Comparison of ENCODE assay signal across 29 mouse cellular contexts in the genomic region with DNA sequence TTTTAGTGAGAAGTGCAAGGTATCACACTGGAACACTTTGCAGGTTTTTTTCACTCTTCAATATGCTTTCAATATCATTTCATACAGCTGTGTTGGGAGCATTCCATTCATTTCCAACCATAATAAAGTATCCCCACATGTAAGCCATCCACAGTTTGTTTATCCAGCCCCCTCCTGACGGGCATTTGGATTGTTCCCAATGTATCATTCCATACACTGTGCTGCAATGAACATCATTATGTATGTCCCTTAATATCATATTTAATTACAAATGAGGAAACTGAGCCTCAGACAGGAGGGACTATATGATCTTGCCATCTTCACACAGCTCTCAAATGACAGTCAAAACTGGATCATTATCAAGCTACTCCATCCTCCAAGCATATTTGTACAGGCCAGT. TPM values are rescaled to one million over a fixed set of nuclear protein-coding genes. Genes with fewer than 3 reads are reported as not detected.
"Had no signal": no experiment of that assay in that cellular context is flagged by ENCODE, and none has a peak within 500 bp of the region (broad histone marks: within the 10 kb centered on the region; RNA-seq: fewer than 3 reads in every experiment).

No protein-coding gene starts in this region.

- DNase-seq: forebrain, postnatal 0 days; gastrocnemius, postnatal 14 days; gastrocnemius, postnatal 36 days; heart, adult 11 months; heart, adult 2 months; heart, postnatal 14 days; heart, postnatal 36 days; kidney, adult 11 months; kidney, adult 2 months; kidney, adult 9 months; kidney, postnatal 14 days; kidney, postnatal 36 days; layer of hippocampus, adult 9-11 months; layer of hippocampus, postnatal 36 days; left cerebral cortex, postnatal 4 days had no signal

- H3K27ac ChIP-seq: heart, adult 2 months; heart, embryonic 13.5 days; heart, embryonic 15.5 days; hindbrain, postnatal 0 days; kidney, embryonic 15.5 days; kidney, postnatal 0 days; limb, embryonic 13.5 days; limb, embryonic 15.5 days; liver, embryonic 12.5 days had no signal

- H3K4me3 ChIP-seq: heart, adult 2 months; heart, embryonic 13.5 days; heart, embryonic 15.5 days; kidney, embryonic 15.5 days; limb, embryonic 13.5 days; limb, embryonic 15.5 days; liver, embryonic 12.5 days had no signal

- ATAC-seq: forebrain, postnatal 0 days; hindbrain, postnatal 0 days; intestine, embryonic 16.5 days; liver, embryonic 12.5 days had no signal

- H3K4me2 ChIP-seq: heart, embryonic 11.5 days; heart, embryonic 13.5 days; heart, embryonic 15.5 days; kidney, embryonic 15.5 days; limb, embryonic 13.5 days; limb, embryonic 15.5 days; liver, embryonic 12.5 days had no signal

- H3K4me1 ChIP-seq: heart, embryonic 13.5 days; heart, embryonic 15.5 days; kidney, embryonic 15.5 days; limb, embryonic 13.5 days; limb, embryonic 15.5 days; liver, embryonic 12.5 days had no signal

- H3K27me3 ChIP-seq: heart, embryonic 13.5 days; heart, embryonic 15.5 days; kidney, embryonic 15.5 days; limb, embryonic 13.5 days; limb, embryonic 15.5 days; liver, embryonic 12.5 days had no signal

- H3K9ac ChIP-seq: forebrain, postnatal 0 days; heart, embryonic 13.5 days; heart, embryonic 15.5 days; kidney, embryonic 15.5 days; limb, embryonic 13.5 days; limb, embryonic 15.5 days; liver, embryonic 12.5 days had no signal

- H3K9me3 ChIP-seq: heart, embryonic 13.5 days; heart, embryonic 15.5 days; kidney, embryonic 15.5 days; limb, embryonic 13.5 days; limb, embryonic 15.5 days; liver, embryonic 12.5 days had no signal

- H3K36me3 ChIP-seq: heart, embryonic 13.5 days; heart, embryonic 15.5 days; kidney, embryonic 15.5 days; limb, embryonic 13.5 days; limb, embryonic 15.5 days; liver, embryonic 12.5 days had no signal

RNA-seq across cellular contexts. Expression of gene Ankrd34c, which starts 49.1 kb away (rescaled TPM):
- polyA plus RNA-seq: heart, adult 2 months; heart, embryonic 11.5 days; heart, embryonic 13.5 days; heart, embryonic 15.5 days; heart, postnatal 0 days; intestine, embryonic 16.5 days; kidney, adult 2 months; kidney, embryonic 15.5 days; kidney, postnatal 0 days; large intestine, adult 2 months; limb, embryonic 11.5 days; limb, embryonic 13.5 days; liver, adult 2 months; liver, embryonic 12.5 days had no signal
